Mouse (Mus musculus): ENCODE data around the gene Nfu1.

DNA sequence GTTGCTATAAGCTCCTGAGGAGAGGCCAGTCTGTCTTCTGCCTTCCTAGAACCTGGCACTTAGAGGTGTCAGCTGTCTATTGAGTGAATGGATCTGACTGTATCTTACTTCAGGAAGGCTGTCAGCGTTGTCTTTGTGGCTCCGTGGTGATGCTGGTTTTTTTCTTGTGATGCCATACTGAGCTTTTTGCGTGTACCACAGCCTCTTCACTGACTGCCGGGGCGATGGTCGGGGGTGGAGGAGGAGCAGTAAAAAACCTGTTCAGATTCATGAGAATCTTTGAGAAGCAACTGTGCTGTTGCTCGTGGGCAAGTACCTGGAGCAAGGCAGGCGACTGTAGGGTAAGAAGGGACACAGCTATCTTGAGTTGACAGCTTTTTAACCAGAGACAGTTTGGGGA is 9.8 kb downstream of the Nfu1 start:
- no peak for TF ChIP-seq CTCF (IDR thresholded peaks at IDR 0.05; ENCODE audit: borderline replicate concordance, insufficient read depth, low read depth, low read length)
- TF ChIP-seq POLR2A (IDR thresholded peaks at IDR 0.05; ENCODE audit: borderline replicate concordance, insufficient read depth, low read length): no peak
